Mouse (Mus musculus) T-cell, adult 66 days (primary cell): ENCODE results near the gene Hist1h2ac. TPM values are rescaled to one million over a fixed set of nuclear protein-coding genes. Genes with fewer than 3 reads are reported as not detected.

Source experiments
- total RNA-seq, 2 experiments: library from RNA; stranded (reverse); gene quantifications; 3 replicates in 1 of 2; 4 replicates in 1 of 2; pipeline ENCODE4 v1.2.4; 2023

Gene Hist1h2ac
- 10 to 100 TPM; 10.3 to 12.2 TPM for total RNA-seq

DNA sequence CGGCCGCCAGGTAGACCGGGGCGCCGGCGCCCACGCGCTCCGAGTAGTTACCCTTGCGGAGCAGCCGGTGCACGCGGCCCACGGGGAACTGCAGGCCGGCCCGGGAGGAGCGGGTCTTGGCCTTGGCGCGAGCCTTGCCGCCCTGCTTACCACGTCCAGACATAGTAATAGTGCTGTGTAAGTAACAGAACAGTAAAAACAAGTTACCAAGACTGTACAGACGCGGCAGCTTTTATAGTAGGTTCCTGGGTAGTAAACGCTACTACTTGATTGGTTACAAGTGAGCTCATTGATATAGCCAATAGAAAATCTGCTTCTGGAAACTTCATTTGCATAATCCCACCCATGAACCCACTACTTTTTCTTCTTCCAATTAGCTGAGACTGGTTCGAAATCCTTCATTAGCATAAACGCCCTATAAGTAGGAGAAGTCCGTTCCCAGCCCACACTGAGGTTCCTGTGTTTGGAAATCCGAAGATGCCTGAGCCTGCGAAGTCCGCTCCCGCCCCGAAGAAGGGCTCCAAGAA lies at the start of gene Hist1h2ac, which contains the start of gene Hist1h2bc:
Hist1h2ac (minus strand) TSS at position 194 of the 527 bp plus-strand sequence.
Hist1h2bc (plus strand) TSS at position 445 of the 527 bp plus-strand sequence.

DNA sequence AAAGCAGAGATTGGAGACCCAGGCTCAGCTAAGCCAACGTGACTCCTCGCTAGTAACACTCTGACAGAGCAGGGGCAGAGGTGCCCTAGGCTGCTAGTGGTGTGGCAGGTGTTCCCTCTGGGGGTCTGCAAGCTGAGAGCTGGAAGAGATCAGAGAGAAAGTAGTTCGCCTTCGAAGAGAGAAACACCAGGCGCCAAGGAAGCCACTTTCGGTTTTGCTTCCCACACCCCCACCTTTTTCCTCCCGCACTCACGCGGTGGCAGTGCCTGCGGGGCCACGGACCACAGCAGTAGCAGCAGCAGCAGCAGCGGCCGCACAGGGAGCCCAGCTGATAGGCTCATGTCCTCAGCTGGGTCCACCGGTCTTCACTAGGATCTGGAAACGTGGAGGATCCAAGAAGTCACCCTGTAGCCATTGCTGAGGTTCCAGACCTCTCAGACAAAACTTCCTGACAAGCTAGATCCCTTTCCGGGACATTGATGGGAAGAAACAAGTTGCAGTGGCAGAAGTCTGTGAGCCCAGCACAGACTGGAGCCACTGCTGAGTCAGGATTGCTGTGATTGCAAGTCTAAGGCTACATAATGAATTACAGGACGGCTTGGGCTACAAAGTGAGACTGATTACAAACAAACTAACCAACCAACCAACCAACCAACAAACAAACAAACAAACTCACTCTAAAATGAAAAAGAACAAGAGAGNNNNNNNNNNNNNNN lies 26.8 kb upstream of the Hist1h2ac start, which contains the start of gene Hfe:
Hfe (minus strand) TSS at position 481 of the 716 bp plus-strand sequence.

DNA sequence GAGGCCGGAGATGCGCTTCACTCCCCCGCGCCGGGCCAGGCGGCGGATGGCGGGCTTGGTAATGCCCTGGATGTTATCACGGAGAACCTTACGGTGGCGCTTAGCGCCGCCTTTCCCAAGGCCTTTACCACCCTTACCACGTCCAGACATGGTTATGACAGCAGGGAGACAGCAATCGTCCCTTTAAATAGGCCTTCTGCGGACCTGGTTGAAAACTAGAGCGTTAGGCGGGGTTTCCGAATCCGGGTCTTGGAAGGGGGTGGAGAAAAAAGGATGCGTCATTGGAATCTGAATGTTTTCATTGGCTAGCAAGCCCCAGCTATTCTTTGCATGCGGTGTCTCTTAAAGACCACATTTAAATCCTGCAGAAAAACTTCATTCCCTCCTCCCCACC lies 14.5 kb upstream of the Hist1h2ac start, which contains the start of gene Hist1h4c:
Hist1h4c (minus strand) TSS at position 155 of the 394 bp plus-strand sequence.

DNA sequence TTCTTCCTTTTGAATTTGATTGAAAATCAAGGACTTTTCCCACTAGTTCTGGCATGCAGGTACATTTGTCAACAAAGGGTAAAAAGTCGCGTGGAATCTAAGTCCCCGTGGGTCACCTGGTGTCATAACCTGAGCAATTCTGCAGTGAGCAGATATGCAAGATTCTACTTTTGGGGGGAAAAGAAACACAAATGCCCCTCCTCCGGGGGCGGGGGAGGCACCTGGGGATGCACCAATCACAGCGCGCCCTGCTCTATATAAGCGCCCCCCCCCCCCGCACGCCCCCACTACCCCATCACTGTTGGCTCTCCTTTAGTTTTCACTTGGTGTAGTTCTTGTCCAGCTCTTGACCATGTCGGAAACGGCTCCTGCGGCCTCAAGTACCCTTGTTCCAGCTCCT lies 11.8 kb upstream of the Hist1h2ac start, which contains the start of gene Hist1h1t:
Hist1h1t (plus strand) TSS at position 301 of the 400 bp plus-strand sequence.

Other genes starting within 250 kb of the Hist1h2ac start
- not detected for gene Btn1a1, start 218.0 kb downstream of the Hist1h2ac start, total RNA-seq
- not detected for gene Btn2a2, start 195.1 kb downstream of the Hist1h2ac start, total RNA-seq
- 100 to 1,000 TPM; 263 to 347 TPM for gene Hist1h4h, start 152.9 kb downstream of the Hist1h2ac start, total RNA-seq
- 10 to 100 TPM; 25.3 to 89.5 TPM for gene Hist1h2af, start 150.0 kb downstream of the Hist1h2ac start, total RNA-seq
- gene Hist1h3g, start 148.5 kb downstream of the Hist1h2ac start, total RNA-seq: 10 to 100 TPM; 15.6 to 26.1 TPM
- gene Hist1h2bh, start 140.6 kb downstream of the Hist1h2ac start, total RNA-seq: 10 to 100 TPM in 1 of 2 experiments, 1 to 10 TPM in 1; 7.0 to 13.4 TPM
- gene Hist1h3f, start 139.9 kb downstream of the Hist1h2ac start, total RNA-seq: 10 to 100 TPM; 62.8 to 92.1 TPM
- 100 to 1,000 TPM in 1 of 2 experiments, 10 to 100 TPM in 1; 83.0 to 211 TPM for gene Hist1h4f, start 132.3 kb downstream of the Hist1h2ac start, total RNA-seq
- gene Hist1h1d, start 130.7 kb downstream of the Hist1h2ac start, total RNA-seq: 10 to 100 TPM in 1 of 2 experiments, 1 to 10 TPM in 1; 7.2 to 15.8 TPM
- 100 to 1,000 TPM; 113 to 162 TPM for gene Hist1h3e, start 121.6 kb downstream of the Hist1h2ac start, total RNA-seq
- gene Hist1h2ae, start 112.7 kb downstream of the Hist1h2ac start, total RNA-seq: 10 to 100 TPM; 10.2 to 27.9 TPM
- gene Hist1h2bg, start 112.6 kb downstream of the Hist1h2ac start, total RNA-seq: 100 to 1,000 TPM; 171 to 249 TPM
- gene Hist1h2bf, start 109.8 kb downstream of the Hist1h2ac start, total RNA-seq: 100 to 1,000 TPM in 1 of 2 experiments, 10 to 100 TPM in 1; 79.7 to 145 TPM
- gene Hist1h2ad, start 109.6 kb downstream of the Hist1h2ac start, total RNA-seq: 1 to 10 TPM in 1 of 2 experiments, not detected in 1; 10.0 TPM
- gene Hist1h3d, start 108.2 kb downstream of the Hist1h2ac start, total RNA-seq: 10 to 100 TPM in 1 of 2 experiments, 1 to 10 TPM in 1; 4.9 to 12.6 TPM
- 100 to 1,000 TPM; 122 to 174 TPM for gene Hist1h4d, start 102.3 kb downstream of the Hist1h2ac start, total RNA-seq
- gene Hist1h2be, start 62.8 kb downstream of the Hist1h2ac start, total RNA-seq: 10 to 100 TPM; 16.7 to 27.0 TPM
- gene Hist1h1e, start 61.4 kb downstream of the Hist1h2ac start, total RNA-seq: 100 to 1,000 TPM; 103 to 169 TPM
- 10 to 100 TPM in 1 of 2 experiments, 1 to 10 TPM in 1; 8.2 to 15.2 TPM for gene Hist1h2bc, start 251 bp upstream of the Hist1h2ac start, total RNA-seq
- gene Hist1h1t, start 11.9 kb upstream of the Hist1h2ac start, total RNA-seq: not detected
- gene Hist1h4c, start 14.5 kb upstream of the Hist1h2ac start, total RNA-seq: 100 to 1,000 TPM; 113 to 135 TPM
- 1 to 10 TPM; 1.4 to 2.5 TPM for gene Hfe, start 26.9 kb upstream of the Hist1h2ac start, total RNA-seq
- gene Hist1h1c, start 54.9 kb upstream of the Hist1h2ac start, total RNA-seq: 100 to 1,000 TPM; 569 to 655 TPM
- gene Hist1h3c, start 61.7 kb upstream of the Hist1h2ac start, total RNA-seq: 10 to 100 TPM in 1 of 2 experiments, 1 to 10 TPM in 1; 9.0 to 44.3 TPM
- gene Hist1h2bb, start 62.8 kb upstream of the Hist1h2ac start, total RNA-seq: 10 to 100 TPM; 34.2 to 89.5 TPM
- 100 to 1,000 TPM in 1 of 2 experiments, 10 to 100 TPM in 1; 38.6 to 105 TPM for gene Hist1h2ab, start 67.2 kb upstream of the Hist1h2ac start, total RNA-seq
- gene Hist1h3b, start 68.3 kb upstream of the Hist1h2ac start, total RNA-seq: 100 to 1,000 TPM in 1 of 2 experiments, 10 to 100 TPM in 1; 28.4 to 127 TPM
- gene Hist1h4b, start 73.1 kb upstream of the Hist1h2ac start, total RNA-seq: 100 to 1,000 TPM in 1 of 2 experiments, 10 to 100 TPM in 1; 24.4 to 105 TPM
- 100 to 1,000 TPM in 1 of 2 experiments, 10 to 100 TPM in 1; 85.2 to 131 TPM for gene Hist1h4a, start 77.3 kb upstream of the Hist1h2ac start, total RNA-seq
- gene Hist1h3a, start 78.4 kb upstream of the Hist1h2ac start, total RNA-seq: 100 to 1,000 TPM; 140 to 197 TPM
- gene Hist1h1a, start 79.7 kb upstream of the Hist1h2ac start, total RNA-seq: 10 to 100 TPM; 23.6 to 46.7 TPM
- gene Trim38, start 86.0 kb upstream of the Hist1h2ac start, total RNA-seq: not detected
- not detected for gene Slc17a2, start 123.0 kb upstream of the Hist1h2ac start, total RNA-seq
- gene Slc17a3, start 155.5 kb upstream of the Hist1h2ac start, total RNA-seq: not detected
- gene Slc17a1, start 183.8 kb upstream of the Hist1h2ac start, total RNA-seq: not detected
- gene Slc17a4, start 231.1 kb upstream of the Hist1h2ac start, total RNA-seq: not detected